21 mouse cellular contexts compared by ENCODE assay signal in the genomic region with DNA sequence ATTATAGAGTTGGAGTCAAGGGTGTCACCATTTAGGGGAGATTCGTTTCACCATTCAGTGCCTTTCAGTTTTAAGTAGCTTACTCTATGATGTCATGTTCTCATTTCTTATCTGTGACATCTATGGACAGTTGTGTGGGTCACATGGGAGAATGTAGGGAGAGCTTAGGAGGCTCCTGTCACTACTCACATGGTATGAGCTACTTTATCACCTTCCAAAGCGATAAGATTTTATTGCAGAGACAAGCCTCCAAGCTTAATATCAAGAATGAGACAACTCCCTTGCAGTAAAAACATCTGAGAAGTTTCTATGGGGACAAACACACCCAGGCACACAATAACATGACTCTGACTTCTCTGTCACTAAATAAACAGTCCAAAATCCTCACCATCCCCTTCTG.
DNase-seq lines count a peak whose midpoint lies in the region; ATAC-seq and TF ChIP-seq lines count a peak whose summit lies in the region.
"Had no signal": no experiment of that assay in that cellular context is flagged by ENCODE, and none has a peak within 500 bp of the region (broad histone marks: within the 10 kb centered on the region; RNA-seq: fewer than 3 reads in every experiment).

No protein-coding gene starts in this region.

- no peak for TF ChIP-seq POLR2A in myocyte (IDR thresholded peaks at IDR 0.05; ENCODE audit: insufficient read length, low read depth)

- no peaks in the 10 kb centered on the region for H3K27me3 ChIP-seq in intestine, embryonic 15.5 days (replicated peaks)
- H3K27me3 ChIP-seq in intestine, postnatal 0 days (replicated peaks; ENCODE audit: control insufficient read depth, insufficient read depth, low read length) = no peaks in the 10 kb centered on the region
- H3K27me3 ChIP-seq in myocyte (ENCODE audit: control insufficient read depth, insufficient read depth, insufficient read length) = no peaks in the 10 kb centered on the region
- no peaks in the 10 kb centered on the region for H3K27me3 ChIP-seq in kidney, embryonic 14.5 days (ENCODE audit: control insufficient read depth, insufficient read depth, low read length)
- H3K27me3 ChIP-seq: embryonic facial prominence, embryonic 12.5 days; forebrain, embryonic 13.5 days; forebrain, embryonic 15.5 days had no signal

- no peaks in the 10 kb centered on the region for H3K36me3 ChIP-seq in intestine, embryonic 15.5 days
- no peaks in the 10 kb centered on the region for H3K36me3 ChIP-seq in intestine, postnatal 0 days (ENCODE audit: control insufficient read depth, insufficient read depth)
- H3K36me3 ChIP-seq in myocyte (ENCODE audit: control insufficient read depth, insufficient read depth) = no peaks in the 10 kb centered on the region
- H3K36me3 ChIP-seq in kidney, embryonic 14.5 days (ENCODE audit: control insufficient read depth, insufficient read depth, low read length) = no peaks in the 10 kb centered on the region
- H3K36me3 ChIP-seq: embryonic facial prominence, embryonic 10.5 days; embryonic facial prominence, embryonic 12.5 days; forebrain, embryonic 15.5 days had no signal

- no peaks in the 10 kb centered on the region for H3K9me3 ChIP-seq in intestine, embryonic 15.5 days
- H3K9me3 ChIP-seq in intestine, postnatal 0 days (ENCODE audit: control insufficient read depth) = no peaks in the 10 kb centered on the region
- H3K9me3 ChIP-seq in kidney, embryonic 14.5 days (ENCODE audit: control insufficient read depth, low read length) = no peaks in the 10 kb centered on the region
- H3K9me3 ChIP-seq: embryonic facial prominence, embryonic 10.5 days; embryonic facial prominence, embryonic 12.5 days; forebrain, embryonic 13.5 days; forebrain, embryonic 15.5 days had no signal

- H3K79me2 ChIP-seq in myocyte (ENCODE audit: control insufficient read depth, insufficient read depth) = no peaks in the 10 kb centered on the region

- TF ChIP-seq CTCF in intestine, postnatal 0 days (IDR thresholded peaks at IDR 0.05; ENCODE audit: low read depth) = no peak

- DNase-seq in cerebellum, postnatal 14 days = no peak
- no peak for DNase-seq in heart, adult 11 months
- DNase-seq: adrenal gland, adult 2 months; adrenal gland, postnatal 10 days; adrenal gland, postnatal 25 days; cerebellum, adult 11-12 months; cerebellum, adult 2 months; cerebellum, adult 9-10 months; cerebellum, postnatal 10 days; cerebellum, postnatal 36 days; embryo, embryonic 11 days; forebrain, postnatal 0 days had no signal

- H3K4me3 ChIP-seq in intestine, embryonic 15.5 days (replicated peaks) = no peak overlapping the region
- H3K4me3 ChIP-seq in intestine, postnatal 0 days (ENCODE audit: low read depth, low read length) = no peak overlapping the region
- H3K4me3 ChIP-seq in myocyte = no peak overlapping the region
- no peak overlapping the region for H3K4me3 ChIP-seq in kidney, embryonic 14.5 days (ENCODE audit: low read length)
- H3K4me3 ChIP-seq: embryonic facial prominence, embryonic 10.5 days; embryonic facial prominence, embryonic 12.5 days; forebrain, embryonic 13.5 days; forebrain, embryonic 15.5 days had no signal

- no peak overlapping the region for H3ac ChIP-seq in myocyte (ENCODE audit: control insufficient read depth, insufficient read length)

- H3K27ac ChIP-seq in intestine, embryonic 15.5 days = no peak overlapping the region
- H3K27ac ChIP-seq in intestine, postnatal 0 days (ENCODE audit: low read depth, low read length) = no peak overlapping the region
- H3K27ac ChIP-seq in kidney, embryonic 14.5 days (ENCODE audit: low read depth, low read length) = no peak overlapping the region
- H3K27ac ChIP-seq: embryonic facial prominence, embryonic 10.5 days; embryonic facial prominence, embryonic 12.5 days; forebrain, embryonic 13.5 days; forebrain, embryonic 15.5 days had no signal

- no peaks in the 10 kb centered on the region for H3K4me1 ChIP-seq in intestine, embryonic 15.5 days (replicated peaks)
- 0 out of 2 replicates have a peak, but pooled peaks cover 3% of the 10 kb centered on the region for H3K4me1 ChIP-seq in intestine, postnatal 0 days (replicated peaks; ENCODE audit: control insufficient read depth, insufficient read depth, low read length)
- H3K4me1 ChIP-seq in kidney, embryonic 14.5 days (ENCODE audit: control insufficient read depth, insufficient read depth, low read length) = no peaks in the 10 kb centered on the region
- H3K4me1 ChIP-seq: embryonic facial prominence, embryonic 10.5 days; embryonic facial prominence, embryonic 12.5 days; forebrain, embryonic 13.5 days; forebrain, embryonic 15.5 days had no signal

- H3K9ac ChIP-seq in intestine, embryonic 15.5 days = no peak overlapping the region
- H3K9ac ChIP-seq in intestine, postnatal 0 days (ENCODE audit: low read depth, low read length) = no peak overlapping the region
- H3K9ac ChIP-seq in kidney, embryonic 14.5 days (ENCODE audit: low read depth, low read length) = no peak overlapping the region
- H3K9ac ChIP-seq: embryonic facial prominence, embryonic 12.5 days; forebrain, embryonic 13.5 days; forebrain, embryonic 15.5 days; forebrain, postnatal 0 days had no signal

- no peak overlapping the region for H3K4me2 ChIP-seq in intestine, embryonic 15.5 days (replicated peaks)
- no peak overlapping the region for H3K4me2 ChIP-seq in intestine, postnatal 0 days (replicated peaks; ENCODE audit: low read depth)
- no peak overlapping the region for H3K4me2 ChIP-seq in myocyte (ENCODE audit: low read depth)
- H3K4me2 ChIP-seq in kidney, embryonic 14.5 days (replicated peaks; ENCODE audit: low read depth, low read length) = no peak overlapping the region
- H3K4me2 ChIP-seq: embryonic facial prominence, embryonic 12.5 days; forebrain, embryonic 13.5 days; forebrain, embryonic 15.5 days had no signal

- 45% methylated on average over 2 of the region's 2 CpGs for WGBS in intestine, embryonic 15.5 days
- WGBS in intestine, postnatal 0 days = 38% methylated on average over 2 of the region's 2 CpGs
- WGBS in kidney, embryonic 14.5 days = 34% methylated on average over 2 of the region's 2 CpGs

- ATAC-seq in intestine, embryonic 15.5 days = peak; percentile 96
- peak; percentile 95 for ATAC-seq in intestine, postnatal 0 days
- ATAC-seq in cerebellum, adult (ENCODE audit: insufficient number of reproducible peaks, low FRiP score, low TSS enrichment) = no peak
- ATAC-seq in kidney, embryonic 14.5 days (ENCODE audit: low FRiP score, low TSS enrichment) = no peak
- ATAC-seq: forebrain, embryonic 13.5 days; forebrain, embryonic 15.5 days; forebrain, postnatal 0 days had no signal

TF ChIP-seq in myocyte, 11 proteins besides CTCF, POLR2A, EP300 and RAD21:
- TF ChIP-seq MAX (IDR thresholded peaks at IDR 0.05; ENCODE audit: low read depth) (no peak), TCF12 (IDR thresholded peaks at IDR 0.05; ENCODE audit: insufficient read depth, poor library complexity, severe bottlenecking) (no peak), USF1 (IDR thresholded peaks at IDR 0.05; ENCODE audit: low read depth) (peak; percentile 13), SRF (IDR thresholded peaks at IDR 0.05; ENCODE audit: control insufficient read depth, insufficient read length, low read depth) (no peak), E2F4 (IDR thresholded peaks at IDR 0.05; ENCODE audit: insufficient read depth) (no peak), REST (IDR thresholded peaks at IDR 0.05; ENCODE audit: insufficient read depth, insufficient read length) (no peak)

Comparison
In these comparisons a context has a peak if more than half of its experiments do, and no peak if none do; other contexts are left out.
1. ATAC-seq: peak in intestine, embryonic 15.5 days (single experiment) and intestine, postnatal 0 days (single experiment); none in cerebellum, adult (single experiment) and kidney, embryonic 14.5 days (single experiment).